Mouse (Mus musculus) neural tube, embryonic 15.5 days (tissue): Measurements from ENCODE around the gene Dgka. TPM values are rescaled to one million over a fixed set of nuclear protein-coding genes. Genes with fewer than 3 reads are reported as not detected.

Experiments used
- ATAC-seq: fragments of 200-750 bp; cut with Nextera tagmentation; 2 replicates; pipeline ENCODE4 v1.8.0; 2017; ENCODE audit warnings: mild to moderate bottlenecking, moderate TSS enrichment, moderate library complexity; ENCODE audit not compliant: low FRiP score
- H3K27ac ChIP-seq: fragments of 300-500 bp; sonication (generic); replicated peaks from 2 replicates; pipeline ENCODE4 v1.5.1; 2015; ENCODE audit warnings: mild to moderate bottlenecking, inconsistent platforms
- H3K27me3 ChIP-seq: fragments of 300-500 bp; sonication (generic); replicated peaks from 2 replicates; pipeline ENCODE4 v1.6.1; 2015; ENCODE audit warnings: inconsistent platforms
- H3K36me3 ChIP-seq: fragments of 300-500 bp; sonication (generic); 2 replicates; pipeline ENCODE4 v1.6.1; 2015; ENCODE audit warnings: inconsistent platforms
- H3K4me1 ChIP-seq: fragments of 300-500 bp; sonication (generic); 2 replicates; pipeline ENCODE4 v1.6.1; 2015; ENCODE audit warnings: inconsistent platforms
- H3K4me2 ChIP-seq: fragments of 300-500 bp; sonication (generic); 2 replicates; pipeline ENCODE4 v1.6.1; 2015; ENCODE audit warnings: inconsistent platforms, mild to moderate bottlenecking, moderate library complexity
- H3K4me3 ChIP-seq: fragments of 300-500 bp; sonication (generic); replicated peaks from 2 replicates; pipeline ENCODE4 v1.5.1; 2015; ENCODE audit warnings: mild to moderate bottlenecking, inconsistent platforms
- H3K9ac ChIP-seq: fragments of 300-500 bp; sonication (generic); replicated peaks from 2 replicates; pipeline ENCODE4 v1.6.1; 2015; ENCODE audit warnings: mild to moderate bottlenecking, inconsistent platforms
- H3K9me3 ChIP-seq: fragments of 300-500 bp; sonication (generic); replicated peaks from 2 replicates; pipeline ENCODE4 v1.6.1; 2016; ENCODE audit warnings: inconsistent platforms
- WGBS: fragments of 180-500 bp; shearing (Covaris S2); methylation state at CpG from one replicate; pipeline ENCODE4 v1.1.7; 2015; ENCODE audit warnings: mixed read lengths; 5-methylcytosine and 5-hydroxymethylcytosine counted together
- polyA plus RNA-seq: library from polyadenylated mRNA; unstranded; fragments of >200 nt; fragmentation: Nextera tagmentation; extraction: Ambion mirVana; gene quantifications from 2 replicates; pipeline ENCODE4 v1.2.1, GENCODE M21; 2015

Dgka gene
- polyA plus RNA-seq, 1 experiment from 2014 or later, result 7.7 TPM

DNA sequence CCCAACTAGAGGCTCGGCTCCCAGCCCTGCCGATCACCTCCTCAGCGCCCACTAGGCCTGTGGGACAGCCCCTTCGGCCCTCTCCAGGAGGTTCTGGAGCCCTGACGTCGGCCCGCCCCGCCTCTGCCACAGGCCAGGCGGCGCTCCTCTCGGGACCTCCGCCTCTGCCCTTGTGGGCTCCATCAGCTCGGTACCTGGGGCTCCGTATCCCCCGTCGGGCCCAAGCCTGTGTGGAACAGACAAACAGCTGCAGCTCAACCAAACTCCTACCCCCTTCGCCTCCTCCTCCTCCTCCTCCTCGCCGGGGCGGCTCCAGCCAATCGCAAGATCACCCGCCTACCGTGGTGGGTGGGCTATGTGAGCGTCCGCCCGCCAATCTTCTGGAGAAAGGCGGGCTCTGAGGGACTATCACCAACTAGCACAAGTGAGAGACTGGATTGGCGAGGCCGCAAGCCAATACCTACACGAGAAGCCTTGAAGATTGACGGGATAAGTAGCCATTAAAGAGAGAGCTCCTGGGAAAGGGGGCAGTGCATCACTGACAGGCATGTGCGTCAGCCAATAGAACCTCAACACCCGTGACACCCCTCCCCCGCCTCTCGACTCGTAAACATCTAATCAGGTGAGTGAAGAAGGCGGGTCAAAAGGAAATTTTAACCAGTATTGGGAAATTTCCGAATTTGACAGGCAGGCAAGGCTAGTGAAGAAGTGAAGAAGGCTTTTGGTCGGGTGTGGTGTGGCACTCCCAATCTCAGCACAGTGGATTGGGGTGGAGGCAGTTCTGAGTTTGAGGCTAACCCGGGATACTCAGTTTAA lies 48.5 kb downstream of the Dgka start, which contains the start of gene Rab5b:
TSS of gene Rab5b (minus strand) at position 273 of the 816 bp plus-strand sequence.
- H3K4me3 ChIP-seq, result peak within 1 kb of the TSS; percentile 75
- peak within 1 kb of the TSS; percentile 99 for H3K27ac ChIP-seq
- no peaks in the 10 kb centered on the region for H3K36me3 ChIP-seq
- peak within 1 kb of the TSS; percentile 75 for H3K4me2 ChIP-seq
- H3K4me1 ChIP-seq, result peaks cover 22% of the 10 kb centered on the region
- H3K27me3 ChIP-seq, result no peaks in the 10 kb centered on the region
- 1% methylated on average over 40 of the region's 40 CpGs for WGBS
- H3K9me3 ChIP-seq, result no peaks in the 10 kb centered on the region
- H3K9ac ChIP-seq, result peak within 1 kb of the TSS; percentile 92
- peak; percentile 99 for ATAC-seq

DNA sequence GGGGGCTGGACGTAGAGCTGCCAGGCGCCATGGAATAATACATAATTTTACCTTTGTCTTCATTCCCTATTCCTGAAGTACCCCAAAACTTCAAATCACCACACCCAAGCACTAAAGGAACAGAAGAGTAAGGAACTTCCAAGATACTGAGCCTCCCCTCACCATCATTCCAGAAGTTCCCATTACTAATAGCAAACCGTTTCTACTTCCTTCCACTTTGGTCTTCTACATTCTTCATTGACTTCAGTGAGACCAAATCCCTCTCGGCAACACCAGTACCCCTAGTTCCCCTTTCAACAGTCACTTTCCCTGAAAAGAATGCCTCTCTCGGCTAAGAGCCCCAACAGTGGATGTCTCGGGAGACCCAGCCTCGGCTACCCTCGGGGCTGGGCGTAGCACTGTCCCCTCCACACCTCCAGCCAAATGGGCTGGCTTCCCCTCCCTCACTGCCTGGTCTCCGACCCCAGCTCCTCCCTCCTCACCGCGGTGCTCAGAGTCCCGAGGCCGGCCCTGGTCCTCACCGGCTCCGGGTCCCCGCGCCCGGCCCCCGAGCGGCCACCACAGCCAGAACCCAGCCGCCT lies 49.2 kb downstream of the Dgka start:
- no peaks in the 10 kb centered on the region for H3K36me3 ChIP-seq
- no peak; the same call in 1 of the 2 replicates for ATAC-seq
- H3K4me3 ChIP-seq, result peak overlapping the region; percentile 75
- no peaks in the 10 kb centered on the region for H3K27me3 ChIP-seq
- no peaks in the 10 kb centered on the region for H3K9me3 ChIP-seq
- H3K4me2 ChIP-seq, result peak overlapping the region; percentile 72
- H3K27ac ChIP-seq, result peak overlapping the region; percentile 99
- 2% methylated on average over 22 of the region's 22 CpGs for WGBS
- peak overlapping the region; percentile 92 for H3K9ac ChIP-seq
- H3K4me1 ChIP-seq, result peaks cover 22% of the 10 kb centered on the region

DNA sequence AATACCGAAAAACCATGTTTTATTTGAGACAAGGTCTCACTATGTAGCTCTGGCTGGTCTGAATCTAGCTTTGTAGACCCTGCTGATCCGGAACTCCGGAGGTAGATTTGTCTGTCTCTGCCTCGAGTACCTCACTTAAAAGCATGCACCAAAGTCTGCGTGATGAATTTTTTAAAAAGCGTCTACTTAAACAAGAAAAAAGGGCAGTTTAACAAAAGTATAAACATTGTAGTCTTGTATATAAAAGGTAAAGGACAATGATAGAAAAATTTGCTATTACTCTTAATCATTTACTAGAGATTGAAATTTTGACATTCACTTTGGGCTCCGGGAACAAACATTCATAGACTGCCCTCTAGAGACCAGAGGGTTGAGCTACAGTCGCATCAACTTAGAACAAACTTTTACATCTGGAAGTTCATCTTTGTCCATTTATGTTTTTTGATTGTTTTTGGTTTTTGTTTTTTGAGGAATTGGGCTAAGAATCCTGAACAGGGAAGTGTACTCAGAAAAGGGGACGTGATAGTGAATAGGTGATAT lies 70.1 kb downstream of the Dgka start:
- Histone ChIP-seq H3K9ac (peak overlapping the region; percentile 65), H3K4me1 (peaks cover 15% of the 10 kb centered on the region), H3K4me2 (peak overlapping the region; percentile 89), H3K27ac (peak overlapping the region; percentile 80), H3K9me3 (no peaks in the 10 kb centered on the region), H3K36me3 (peaks cover 12% of the 10 kb centered on the region), H3K27me3 (no peaks in the 10 kb centered on the region), H3K4me3 (peak overlapping the region; percentile 71)
- 5% methylated on average over 9 of the region's 9 CpGs for WGBS
- ATAC-seq, result peak; percentile 13; the same call in 1 of the 2 replicates

DNA sequence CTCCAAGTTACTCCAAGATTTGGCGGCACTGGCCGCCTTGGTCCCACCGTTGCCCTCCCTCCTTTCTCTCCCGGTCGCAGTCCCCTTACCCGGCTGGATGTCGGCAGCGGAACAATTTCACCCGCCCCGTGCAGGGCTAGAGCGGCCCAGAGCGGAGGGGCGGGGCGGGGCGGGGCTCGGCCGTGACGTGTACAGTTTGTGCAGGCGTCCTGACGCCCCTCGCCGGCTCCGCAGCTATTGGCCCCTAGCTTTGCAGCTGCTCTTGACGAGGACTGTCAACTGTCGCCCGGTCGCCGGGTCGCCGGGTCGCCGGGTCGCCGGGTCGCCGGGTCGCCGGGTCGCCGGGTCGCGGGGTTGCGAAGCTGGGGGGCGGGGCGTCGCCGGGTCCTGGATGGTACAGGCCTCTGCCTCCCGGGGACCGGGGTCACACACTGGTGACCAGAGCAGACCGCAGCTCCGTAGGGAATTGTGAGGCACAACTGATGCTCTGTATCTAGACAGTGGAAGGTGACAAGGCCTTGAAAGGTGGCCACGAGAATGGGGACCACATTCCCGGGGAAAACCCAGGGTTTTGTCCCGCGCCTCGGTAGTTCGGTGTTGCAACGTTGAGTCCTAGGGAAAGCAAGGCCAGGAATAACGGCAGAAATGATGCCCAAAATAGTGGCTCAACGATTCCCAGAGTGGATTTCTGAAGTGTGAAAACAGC lies 70.7 kb downstream of the Dgka start, which contains the start of gene Suox:
TSS of gene Suox (minus strand) at position 311 of the 706 bp plus-strand sequence.
- Histone ChIP-seq H3K4me3 (peak within 1 kb of the TSS; percentile 71), H3K4me2 (peak within 1 kb of the TSS; percentile 89), H3K27ac (peak within 1 kb of the TSS; percentile 80), H3K9ac (peak within 1 kb of the TSS; percentile 65), H3K36me3 (peaks cover 10% of the 10 kb centered on the region; the same call in 1 of the 2 replicates), H3K9me3 (no peaks in the 10 kb centered on the region), H3K4me1 (peaks cover 18% of the 10 kb centered on the region), H3K27me3 (no peaks in the 10 kb centered on the region)
- WGBS, result under 1% methylated on average over 60 of the region's 60 CpGs
- peak; percentile 91 for ATAC-seq

DNA sequence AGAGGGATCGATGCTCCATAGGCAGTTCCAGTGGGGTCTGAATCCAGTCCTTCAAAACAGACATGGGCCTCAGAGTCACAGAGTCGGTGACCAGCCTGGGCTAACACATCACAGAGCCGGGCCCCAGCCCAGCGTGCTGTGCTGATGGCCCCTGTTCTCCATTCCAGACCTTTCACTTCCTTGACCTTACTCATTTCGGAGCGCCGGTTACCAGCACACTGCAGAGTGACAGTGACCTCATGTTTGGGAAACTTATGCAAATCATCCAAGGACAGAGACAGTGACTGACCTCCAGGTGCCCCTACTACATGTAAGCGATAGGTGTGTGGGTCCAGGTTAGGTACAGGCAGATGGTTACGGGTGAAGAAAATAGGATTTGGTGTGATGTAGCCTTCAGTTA lies 73.5 kb downstream of the Dgka start:
- H3K36me3 ChIP-seq, result peaks cover 10% of the 10 kb centered on the region; the same call in 1 of the 2 replicates
- no peak overlapping the region for H3K4me3 ChIP-seq
- H3K27ac ChIP-seq, result no peak overlapping the region
- H3K9me3 ChIP-seq, result no peaks in the 10 kb centered on the region
- H3K4me1 ChIP-seq, result peaks cover 30% of the 10 kb centered on the region
- ATAC-seq, result no peak
- no peaks in the 10 kb centered on the region for H3K27me3 ChIP-seq
- 95% methylated on average over 9 of the region's 9 CpGs for whole genome bisulfite sequencing
- H3K4me2 ChIP-seq, result no peak overlapping the region
- no peak overlapping the region for H3K9ac ChIP-seq

Other genes with a start within 250 kb of the Dgka start
- 7.0 and 7.7 TPM in 2 replicates for gene Myl6b, start 246.2 kb downstream of the Dgka start, polyA plus RNA-seq
- 20.7 and 30.0 TPM in 2 replicates for gene Esyt1, start 219.0 kb downstream of the Dgka start, polyA plus RNA-seq
- 16.0 and 16.2 TPM in 2 replicates for gene Zc3h10, start 197.1 kb downstream of the Dgka start, polyA plus RNA-seq
- gene Rpl41, start 195.6 kb downstream of the Dgka start, polyA plus RNA-seq, result 2,372 and 2,481 TPM in 2 replicates
- gene Pa2g4, start 178.9 kb downstream of the Dgka start, polyA plus RNA-seq, result 121 and 157 TPM in 2 replicates
- gene Erbb3, start 155.2 kb downstream of the Dgka start, polyA plus RNA-seq, result 3.1 and 6.6 TPM in 2 replicates
- 381 and 453 TPM in 2 replicates for gene Rps26, start 118.1 kb downstream of the Dgka start, polyA plus RNA-seq
- 15.2 and 17.0 TPM in 2 replicates for gene Ikzf4, start 98.9 kb downstream of the Dgka start, polyA plus RNA-seq
- gene Suox, start 70.8 kb downstream of the Dgka start, polyA plus RNA-seq, result 15.7 and 17.0 TPM in 2 replicates
- gene Rab5b, start 48.6 kb downstream of the Dgka start, polyA plus RNA-seq, result 103 and 108 TPM in 2 replicates
- 0.49 and 1.1 TPM in 2 replicates for gene Pmel, start 40.7 kb downstream of the Dgka start, polyA plus RNA-seq
- gene Cdk2, start 39.8 kb downstream of the Dgka start, polyA plus RNA-seq, result 16.1 and 33.7 TPM in 2 replicates
- gene Pym1, start 3.0 kb upstream of the Dgka start, polyA plus RNA-seq, result 41.7 and 42.7 TPM in 2 replicates
- gene Mmp19, start 46.1 kb upstream of the Dgka start, polyA plus RNA-seq, result 0.56 and 0.88 TPM in 2 replicates
- gene Dnajc14, start 59.2 kb upstream of the Dgka start, polyA plus RNA-seq, result 50.6 TPM in 2 replicates
- gene Tmem198b, start 59.5 kb upstream of the Dgka start, polyA plus RNA-seq, result 14.4 and 16.6 TPM in 2 replicates
- gene Sarnp, start 72.5 kb upstream of the Dgka start, polyA plus RNA-seq, result 147 and 153 TPM in 2 replicates
- gene Ormdl2, start 76.8 kb upstream of the Dgka start, polyA plus RNA-seq, result 23.5 and 34.2 TPM in 2 replicates
- gene Gdf11, start 146.9 kb upstream of the Dgka start, polyA plus RNA-seq, result 6.8 and 9.0 TPM in 2 replicates
- gene Cd63, start 156.1 kb upstream of the Dgka start, polyA plus RNA-seq, result 254 and 295 TPM in 2 replicates
- gene Rdh5, start 178.0 kb upstream of the Dgka start, polyA plus RNA-seq, result 15.7 and 19.8 TPM in 2 replicates
- 248 and 265 TPM in 2 replicates for gene Bloc1s1, start 179.2 kb upstream of the Dgka start, polyA plus RNA-seq
- gene Itga7, start 189.0 kb upstream of the Dgka start, polyA plus RNA-seq, result 7.2 and 8.8 TPM in 2 replicates
- gene Mettl7b, start 216.1 kb upstream of the Dgka start, polyA plus RNA-seq, result 0.19 TPM in 1 of 2 replicates, not detected in the other
- gene Olfr9, start 244.6 kb upstream of the Dgka start, polyA plus RNA-seq, result not detected in 2 replicates